Mouse (Mus musculus): ENCODE data around the gene Clec5a.
"Not testable (repeated sequence)": the region's sequence is repeated elsewhere in the genome, so short reads cannot be mapped to it uniquely, and the experiment has no call there.

The Clec5a gene

DNA sequence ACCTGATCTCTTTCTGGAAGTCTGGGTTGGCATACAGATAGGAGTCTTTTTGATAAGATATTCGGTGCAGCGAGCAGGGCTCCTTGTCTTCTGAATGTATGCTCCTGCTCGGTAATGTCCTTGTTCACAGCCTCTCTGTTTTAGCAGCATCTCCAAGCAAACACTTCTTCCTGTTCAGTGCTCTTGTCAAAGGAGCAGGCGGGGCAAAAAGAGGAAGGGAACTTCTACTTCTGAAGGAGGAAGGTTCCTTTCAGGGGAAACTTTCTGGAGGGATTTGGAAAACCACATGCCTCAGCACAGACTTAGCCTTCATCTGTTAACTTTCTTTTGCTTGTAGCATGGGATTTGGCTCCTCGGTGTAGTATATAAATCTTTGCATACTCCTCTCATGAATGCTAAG, at the start of gene Clec5a:
Gene Clec5a, minus strand, starts transcription at position 177 of the 400 bp plus-strand sequence.
- in situ Hi-C loops (cut with MboI, MseI) = loop anchor here in 1 of 2 experiments (10.0 kb wide), 1 partner anchor 301 kb away; no protein-coding TSS in a partner anchor

DNA sequence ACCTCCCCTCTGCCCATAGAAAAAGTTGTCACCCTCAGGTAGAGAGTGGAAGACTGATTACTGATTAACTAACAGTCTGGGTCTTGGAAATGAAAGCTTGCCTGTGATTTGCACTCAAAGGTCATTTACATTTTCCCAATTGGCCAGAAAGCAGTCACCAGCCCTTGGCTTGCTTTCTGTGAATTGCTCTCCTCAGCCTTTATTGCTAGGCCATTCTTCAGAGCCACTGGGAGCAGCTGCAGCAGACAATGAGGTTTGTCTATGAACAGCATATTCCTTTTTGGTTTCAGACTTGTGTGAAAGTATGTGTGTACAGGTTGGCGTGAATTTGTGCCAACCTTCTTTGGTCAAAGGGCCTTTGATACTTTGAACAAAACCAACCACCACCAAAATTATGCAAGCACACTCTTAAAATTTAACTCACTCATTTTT, 49.0 kb upstream of the Clec5a start:
- in situ Hi-C loops (cut with MboI, MseI) = no loop called here

DNA sequence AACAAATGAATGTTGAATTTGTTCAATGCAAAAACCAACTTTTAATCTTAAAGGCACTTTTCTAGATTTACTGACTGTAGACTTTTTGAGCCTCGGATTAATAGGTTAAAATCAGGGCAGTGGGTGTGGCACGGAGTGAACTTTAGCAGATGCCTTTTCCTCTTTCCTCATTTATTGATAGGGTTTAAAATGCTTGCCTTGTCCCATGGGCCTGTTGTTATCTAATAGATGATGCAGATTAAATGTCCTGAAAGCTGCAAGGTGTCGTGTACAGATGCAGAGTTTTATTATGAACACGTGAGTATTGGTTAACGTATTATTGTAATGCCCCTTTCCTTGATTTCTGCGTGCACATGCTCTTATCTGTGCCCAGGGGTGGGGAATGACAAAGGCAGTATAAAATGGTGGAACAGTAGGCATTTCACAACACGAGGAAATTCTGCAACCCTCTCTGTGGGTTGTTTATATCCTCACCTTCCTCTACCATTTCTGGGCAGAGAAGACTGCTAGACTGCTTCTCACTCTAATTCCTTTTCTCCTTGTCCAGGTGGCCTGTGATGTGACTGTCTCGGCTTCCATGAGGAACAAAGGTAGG, 42.9 kb upstream of the Clec5a start, which contains the start of gene Mgam:
Gene Mgam, plus strand, starts transcription at position 426 of the 595 bp plus-strand sequence.
- in situ Hi-C loops (cut with MboI, MseI) = no loop called here

DNA sequence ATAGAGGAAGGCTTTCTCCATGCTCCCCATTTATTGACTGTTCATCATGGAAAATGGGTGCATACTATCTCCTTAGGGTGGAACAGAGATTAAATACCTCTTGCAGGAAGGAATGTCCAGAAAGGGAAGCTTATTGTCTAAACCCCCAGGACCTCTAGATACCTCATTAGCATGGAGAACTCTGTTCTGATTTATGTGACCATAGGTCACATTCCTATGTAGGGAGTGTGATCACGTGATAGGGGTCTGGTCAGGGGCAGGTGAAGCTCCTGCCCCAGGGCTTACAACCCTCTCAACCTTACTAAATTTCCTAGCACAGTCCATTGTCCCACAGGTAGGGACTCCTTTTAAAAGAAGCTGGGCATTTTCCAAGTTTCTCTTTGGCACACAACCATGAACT, 40.5 kb upstream of the Clec5a start:
- in situ Hi-C loops (cut with MboI, MseI) = no loop called here

DNA sequence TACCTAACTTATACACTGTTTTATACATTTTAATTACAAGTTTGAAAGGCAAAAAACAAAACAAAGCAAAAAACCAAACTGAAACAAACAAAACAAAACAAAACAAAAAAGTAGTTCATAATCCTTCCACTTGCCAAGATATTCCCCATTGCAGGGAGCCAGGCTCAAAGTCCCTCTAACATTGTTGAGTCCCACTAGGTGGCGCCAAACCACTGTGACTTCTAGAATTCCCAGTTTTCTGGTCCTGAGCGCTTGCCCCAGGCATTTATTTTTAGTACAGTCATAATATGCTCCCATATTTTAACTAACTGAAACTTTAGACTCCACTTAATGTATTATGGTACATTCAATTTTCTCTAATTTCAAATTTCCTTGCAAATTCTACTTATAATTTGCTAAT, 32.3 kb upstream of the Clec5a start:
- in situ Hi-C loops (cut with MboI, MseI) = loop anchor here in 1 of 2 experiments (10.0 kb wide), 1 partner anchor 1603 kb away; no protein-coding TSS in a partner anchor

DNA sequence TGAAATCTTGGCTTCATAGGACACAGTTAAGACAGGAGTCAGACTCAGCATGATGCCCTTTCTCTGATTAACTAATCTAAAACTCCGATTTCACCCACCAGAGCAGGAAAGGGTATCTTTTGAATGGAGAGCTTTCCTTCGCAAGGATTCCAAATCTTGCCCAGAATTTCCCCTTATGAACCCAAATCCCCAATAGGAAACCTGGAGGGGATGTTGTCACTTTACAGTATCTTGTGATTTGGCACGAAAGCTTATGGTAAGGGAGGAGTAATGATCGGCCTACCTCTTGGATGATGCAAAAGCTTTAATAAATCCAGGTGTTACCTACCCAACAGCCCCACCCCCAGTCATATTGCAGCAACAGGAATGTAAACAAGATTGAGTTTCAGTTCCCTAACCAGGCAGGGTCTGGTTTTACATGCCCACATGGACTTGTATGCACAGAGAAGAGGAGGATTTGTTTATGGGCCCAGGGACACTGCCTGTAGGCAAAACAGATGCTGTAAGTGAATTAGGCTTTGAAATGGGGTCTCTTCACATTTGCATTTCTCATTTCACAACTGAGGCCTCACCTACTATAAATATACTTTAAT, 27.7 kb upstream of the Clec5a start, which contains the start of gene Tas2r138:
Gene Tas2r138, minus strand, starts transcription at position 51 of the 593 bp plus-strand sequence.
- in situ Hi-C loops (cut with MboI, MseI) = loop anchor here in 1 of 2 experiments (10.0 kb wide), 1 partner anchor 1599 kb away; no protein-coding TSS in a partner anchor

DNA sequence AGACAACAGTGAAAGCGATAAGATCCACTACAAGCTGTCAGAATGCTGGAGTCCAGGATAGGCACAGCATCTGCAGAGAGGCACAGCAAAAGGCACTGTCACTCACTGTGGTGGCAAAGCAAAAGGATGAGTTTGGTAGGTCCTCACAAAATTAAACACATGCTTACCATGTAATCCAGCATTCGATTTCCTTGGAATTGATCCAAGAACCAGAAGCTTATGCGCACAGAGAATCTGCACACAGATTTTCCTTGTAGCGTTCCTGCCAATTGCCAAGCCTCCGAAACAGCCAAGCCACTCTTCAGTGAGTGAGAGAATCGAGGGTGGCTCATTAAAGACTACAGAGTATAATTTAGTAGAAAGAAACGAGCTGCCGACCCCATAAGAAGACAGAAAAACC, 24.6 kb upstream of the Clec5a start:
- in situ Hi-C loops (cut with MboI, MseI) = loop anchor here in 1 of 2 experiments (10.0 kb wide), 1 partner anchor 1595 kb away; no protein-coding TSS in a partner anchor

DNA sequence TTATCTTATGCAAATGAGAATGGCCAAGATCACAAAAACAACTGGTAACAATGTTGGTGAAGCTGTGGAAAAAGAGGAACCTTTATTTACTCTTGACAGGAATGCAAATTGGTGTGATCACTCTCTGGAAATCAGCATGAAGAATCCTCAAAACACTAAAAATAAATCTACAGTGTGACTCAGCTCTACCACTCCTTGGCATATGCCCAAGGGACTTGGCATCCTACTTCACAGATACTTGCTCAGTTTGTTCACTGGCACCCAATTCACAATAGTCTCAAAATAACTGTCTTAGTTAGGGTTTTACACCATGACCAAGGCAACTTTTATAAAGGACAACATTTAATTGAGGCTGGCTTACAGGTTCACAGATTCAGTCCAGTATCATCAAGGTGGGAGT, 21.8 kb upstream of the Clec5a start:
- in situ Hi-C loops (cut with MboI, MseI) = no loop called here

DNA sequence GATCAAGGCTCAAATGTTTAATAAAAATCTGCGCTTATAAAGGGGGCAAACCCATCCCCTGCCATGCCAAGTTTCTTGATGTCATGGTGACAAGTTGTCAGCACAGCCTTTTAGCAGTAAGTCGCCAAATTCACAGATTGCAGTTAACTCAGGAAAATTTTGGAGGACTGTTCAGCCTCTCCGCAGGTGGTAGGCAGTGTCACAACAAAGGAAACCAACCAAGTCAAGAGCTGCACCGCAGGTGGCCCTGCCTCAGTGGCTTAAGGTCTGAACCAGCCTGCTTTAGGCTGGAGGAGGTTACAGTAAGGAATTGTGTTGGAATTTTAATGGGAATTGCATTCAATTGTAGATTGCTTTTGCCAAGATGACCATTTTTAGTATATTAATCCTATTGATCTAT, 12.9 kb upstream of the Clec5a start:
- in situ Hi-C loops (cut with MboI, MseI) = not testable (repeated sequence)

DNA sequence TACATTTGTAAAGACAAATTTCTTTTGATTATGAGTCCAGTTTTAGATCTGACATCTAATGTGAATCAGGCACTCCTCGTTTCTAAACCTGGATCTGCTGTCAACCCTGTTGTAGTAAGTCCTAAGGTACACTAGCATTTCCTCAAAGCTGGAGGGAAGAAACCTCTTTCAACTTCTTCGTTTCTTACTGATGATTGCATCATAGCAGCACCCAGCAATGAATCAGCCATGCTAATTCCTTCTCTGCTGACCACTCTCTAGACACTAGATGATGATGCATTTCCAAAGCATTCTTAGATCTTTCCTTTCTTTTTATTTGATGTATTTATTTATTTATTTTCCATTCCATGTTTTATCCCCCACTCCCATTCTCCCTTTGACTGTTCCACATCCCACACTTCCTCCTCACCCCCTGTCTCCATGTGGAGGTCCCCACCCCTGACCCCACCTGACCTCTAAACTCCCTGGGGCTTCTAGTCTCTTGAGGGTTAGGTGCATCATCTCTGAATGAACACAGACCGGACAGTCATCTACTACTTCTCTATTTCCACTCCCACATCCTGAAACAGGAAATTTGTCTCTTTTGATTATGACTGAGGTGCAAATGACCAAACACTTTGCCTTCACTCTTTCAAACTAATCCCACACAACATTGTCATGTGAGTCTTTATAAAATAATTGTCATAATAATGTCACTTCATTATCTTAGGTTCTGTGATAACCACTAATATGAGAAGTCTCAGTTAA, 9.4 kb upstream of the Clec5a start:
- in situ Hi-C loops (cut with MboI, MseI) = no loop called here

DNA sequence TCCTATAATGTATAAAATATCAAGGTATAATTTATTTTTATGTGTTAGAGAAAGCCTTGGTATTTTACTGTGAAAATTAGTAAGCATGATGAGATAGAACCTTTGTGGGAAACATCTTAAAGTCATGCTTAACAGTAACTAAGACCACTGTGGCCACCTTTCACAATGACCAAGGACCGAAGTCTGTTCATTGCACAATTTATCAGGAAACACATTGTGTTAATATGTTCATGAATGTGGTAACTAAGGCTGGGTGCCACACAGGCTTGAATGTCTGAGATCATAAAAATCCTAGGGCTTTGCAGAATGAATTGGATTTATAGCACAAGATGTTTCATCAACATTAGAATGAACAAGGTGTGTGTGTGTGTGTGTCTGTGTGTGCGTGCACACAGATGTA, 2.7 kb upstream of the Clec5a start:
- in situ Hi-C loops (cut with MboI, MseI) = loop anchor here in 1 of 2 experiments (10.0 kb wide), 1 partner anchor 304 kb away; no protein-coding TSS in a partner anchor

DNA sequence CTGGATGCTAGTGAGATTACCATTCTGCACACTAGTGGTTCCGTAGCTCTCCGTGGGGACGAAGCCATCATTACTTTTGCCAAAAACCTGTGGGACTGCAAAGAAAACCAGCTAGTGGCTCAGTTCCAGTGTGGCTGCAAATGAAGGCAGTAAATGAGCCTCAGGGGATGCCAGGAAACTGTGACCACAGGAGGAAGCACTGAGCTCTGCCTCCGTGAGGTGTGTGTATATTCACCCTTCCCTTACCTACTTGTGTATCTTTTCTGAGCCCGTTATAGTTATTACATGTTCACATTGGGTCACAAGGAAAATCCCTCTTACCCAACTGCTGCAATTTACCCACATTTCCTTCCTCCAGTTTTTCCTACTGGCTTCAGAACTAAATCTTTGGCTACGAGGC, 1.3 kb downstream of the Clec5a start:
- in situ Hi-C loops (cut with MboI, MseI) = loop anchor here in 1 of 2 experiments (10.0 kb wide), 1 partner anchor 300 kb away; no protein-coding TSS in a partner anchor

DNA sequence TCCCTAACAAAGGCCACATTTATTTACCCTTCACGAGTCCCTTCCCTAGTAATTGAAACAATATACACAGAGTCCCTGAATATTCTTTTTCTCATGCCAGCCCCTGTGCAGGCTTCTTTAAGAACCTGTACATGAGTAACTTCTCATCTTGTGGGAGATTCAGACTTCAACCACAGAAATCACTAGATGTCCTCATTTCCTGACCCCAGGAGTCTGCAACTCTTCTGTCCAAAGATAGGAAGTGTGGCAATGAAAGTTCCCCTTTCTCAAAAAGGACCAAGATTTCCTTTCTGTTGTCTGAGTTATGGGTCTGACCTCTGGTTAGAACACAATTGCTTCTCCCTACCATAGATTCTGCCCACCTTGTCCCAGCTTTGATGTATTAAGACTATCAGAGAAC, 9.3 kb downstream of the Clec5a start:
- in situ Hi-C loops (cut with MboI, MseI) = no loop called here

DNA sequence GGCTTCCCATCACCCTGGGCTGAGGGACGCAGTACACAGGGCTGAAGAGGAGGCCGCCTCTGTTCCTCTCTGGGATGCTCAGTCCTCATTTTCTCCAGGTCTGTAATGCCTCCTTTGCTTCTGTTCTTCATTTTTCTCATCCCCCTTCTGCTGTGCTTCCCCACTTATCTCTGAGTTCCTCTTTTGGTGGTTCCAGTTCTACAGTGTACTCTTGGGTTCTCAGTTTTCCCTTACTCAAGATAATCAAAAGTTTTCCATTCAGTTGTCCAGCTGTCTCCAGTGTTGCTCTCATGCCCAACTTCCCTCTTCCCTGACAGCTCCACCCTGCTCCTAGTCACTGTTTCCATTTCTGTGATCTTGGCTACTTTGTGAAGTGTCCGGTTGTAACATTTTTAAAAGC, 12.0 kb downstream of the Clec5a start:
- in situ Hi-C loops (cut with MboI, MseI) = no loop called here

DNA sequence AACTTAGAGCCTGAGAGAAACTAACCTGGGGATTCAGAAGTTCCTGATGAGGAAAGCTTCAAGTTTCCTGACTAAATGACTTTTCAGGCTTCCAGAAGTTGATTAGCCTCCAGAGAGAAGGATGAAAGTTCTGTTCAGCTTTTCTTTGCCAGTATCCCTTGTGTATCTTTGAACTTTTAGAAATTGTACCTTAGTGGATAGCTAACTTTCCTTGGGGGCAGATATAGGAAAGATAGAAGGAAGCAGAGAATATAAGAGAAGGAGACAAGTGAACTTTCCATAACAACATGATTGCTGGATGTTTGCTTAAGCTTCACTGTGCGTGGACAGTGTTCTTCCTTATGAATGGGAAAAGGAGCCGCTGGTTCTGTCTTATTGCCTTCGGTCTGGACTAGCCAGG, 16.4 kb downstream of the Clec5a start, which contains the start of gene Olfr460:
Gene Olfr460, plus strand, starts transcription at position 301 of the 400 bp plus-strand sequence.
- in situ Hi-C loops (cut with MboI, MseI) = no loop called here

DNA sequence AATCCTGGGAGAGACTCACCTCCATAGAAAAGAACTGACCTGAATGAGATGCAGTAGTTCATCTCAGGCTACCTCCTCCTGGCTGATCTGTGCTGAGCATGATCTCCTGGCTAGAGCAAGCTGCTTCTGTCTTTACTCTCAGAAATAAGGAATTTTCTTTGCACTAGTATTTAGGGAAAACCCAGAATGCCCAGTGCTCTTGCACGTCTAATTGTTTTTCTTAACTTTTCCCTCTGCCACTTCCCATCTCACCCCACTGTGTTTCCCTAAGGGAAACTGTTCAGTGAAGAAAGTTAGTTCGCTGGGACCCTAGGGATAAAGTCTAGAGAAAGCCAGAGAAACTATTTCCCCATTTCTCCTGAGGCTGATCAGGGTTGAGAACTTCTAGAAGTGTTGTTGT, 30.7 kb downstream of the Clec5a start, which contains the start of gene Olfr461:
Gene Olfr461, minus strand, starts transcription at position 101 of the 400 bp plus-strand sequence.
- in situ Hi-C loops (cut with MboI, MseI) = no loop called here

DNA sequence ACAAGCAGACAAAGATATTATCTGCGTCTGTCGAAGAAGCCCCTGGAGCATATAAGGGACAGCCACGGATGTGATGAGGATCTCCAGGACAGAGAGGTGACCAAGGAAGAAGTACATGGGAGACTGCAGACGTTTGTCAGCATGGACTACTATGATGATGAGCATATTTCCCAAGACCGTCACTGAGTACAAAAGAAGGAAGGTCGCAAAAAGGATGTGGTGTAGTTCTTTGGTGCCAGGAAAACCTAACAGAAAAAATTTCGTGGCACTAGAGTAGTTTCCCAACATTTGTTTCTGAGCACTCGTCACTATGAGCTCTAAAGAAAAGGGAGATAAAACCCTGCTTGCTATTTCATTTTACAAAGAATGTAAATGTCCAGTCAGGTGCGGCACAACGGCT, 40.9 kb downstream of the Clec5a start:
- in situ Hi-C loops (cut with MboI, MseI) = no loop called here
